ENCODE assay signal across 8 mouse cellular contexts in genomic region chr2:170319533-170320463, GRCm38 (mm10).
A peak's percentile ranks its signal among the peaks of the same experiment; 100 is the strongest.
DNase-seq lines count a peak whose midpoint lies in the region; ATAC-seq and TF ChIP-seq lines count a peak whose summit lies in the region.

No protein-coding gene starts in this region.

- ATAC-seq in hindbrain, embryonic 11.5 days (ENCODE audit: low FRiP score): peak; percentile 44
- ATAC-seq in midbrain, embryonic 11.5 days (ENCODE audit: low FRiP score): peak; percentile 63

- 22% methylated on average over 18 of the region's 20 CpGs for WGBS in heart, adult 2 months
- WGBS in hindbrain, embryonic 11.5 days: 27% methylated on average over 18 of the region's 20 CpGs
- WGBS in midbrain, embryonic 11.5 days: 25% methylated on average over 20 of the region's 20 CpGs

- H3K27me3 ChIP-seq in heart, adult 2 months (ENCODE audit: control insufficient read depth, insufficient read depth, low read length): no peaks in the 10 kb centered on the region
- H3K27me3 ChIP-seq in hindbrain, embryonic 11.5 days (ENCODE audit: control insufficient read depth, insufficient read depth, low read length): no peaks in the 10 kb centered on the region
- no peaks in the 10 kb centered on the region for H3K27me3 ChIP-seq in midbrain, embryonic 11.5 days (ENCODE audit: control insufficient read depth, insufficient read depth, low read length)

- peak overlapping the region; percentile 41 for H3K9ac ChIP-seq in heart, adult 2 months (ENCODE audit: low read depth, low read length)
- peak overlapping the region; percentile 68 for H3K9ac ChIP-seq in hindbrain, embryonic 11.5 days (ENCODE audit: low read depth, low read length)
- peak overlapping the region; percentile 73 for H3K9ac ChIP-seq in midbrain, embryonic 11.5 days (ENCODE audit: low read length)

- peak overlapping the region; percentile 59 for H3K27ac ChIP-seq in heart, adult 2 months
- peak overlapping the region; percentile 68; the same call in 1 of the 2 replicates for H3K27ac ChIP-seq in hindbrain, embryonic 11.5 days (ENCODE audit: low read depth, low read length)
- H3K27ac ChIP-seq in midbrain, embryonic 11.5 days (ENCODE audit: low read depth, low read length): peak overlapping the region; percentile 56; the same call in 1 of the 2 replicates

- peak overlapping the region; percentile 50 for H3K4me2 ChIP-seq in hindbrain, embryonic 11.5 days (replicated peaks; ENCODE audit: low read depth, low read length)
- peak overlapping the region; percentile 63 for H3K4me2 ChIP-seq in midbrain, embryonic 11.5 days

- no peaks in the 10 kb centered on the region for H3K36me3 ChIP-seq in heart, adult 2 months (ENCODE audit: control insufficient read depth, insufficient read depth, low read length)
- H3K36me3 ChIP-seq in hindbrain, embryonic 11.5 days (ENCODE audit: control insufficient read depth, insufficient read depth, low read length): no peaks in the 10 kb centered on the region
- H3K36me3 ChIP-seq in midbrain, embryonic 11.5 days (ENCODE audit: control insufficient read depth, insufficient read depth, low read length): no peaks in the 10 kb centered on the region

- DNase-seq in heart, adult 2 months: no peak
- no peak for DNase-seq in heart, postnatal 25 days (ENCODE audit: low spot score)
- DNase-seq in ZHBTc4 (ENCODE audit: low read depth, low spot score): peak; percentile 68
- DNase-seq in hindbrain, embryonic 11.5 days (ENCODE audit: low spot score): peak; percentile 71
- DNase-seq in midbrain, embryonic 11.5 days (ENCODE audit: low spot score, missing footprints): peak; percentile 91
- DNase-seq in right cerebral cortex, adult 18-20 months: no peak
- DNase-seq in cerebellum, postnatal 4 days (ENCODE audit: low spot score in 2 of 2): no peak
- DNase-seq in B cell, adult 2 months: no peak

- TF ChIP-seq POLR2A in heart, adult 2 months (IDR thresholded peaks at IDR 0.05; ENCODE audit: insufficient read depth, low read depth, low read length): no peak

- no peaks in the 10 kb centered on the region for H3K79me2 ChIP-seq in heart, adult 2 months (replicated peaks; ENCODE audit: control insufficient read depth, insufficient read depth, low read length)

- intact Hi-C loops in heart, adult 2 months (cut with DNase I): loop anchor here (1.0 to 5.0 kb wide), 3 partner anchors 52 to 202 kb away; no protein-coding TSS in a partner anchor
- intact Hi-C loops in heart, postnatal 25 days (cut with DNase I): loop anchor here (2.0 to 5.0 kb wide), 3 partner anchors 72 to 203 kb away; no protein-coding TSS in a partner anchor

- H3K4me1 ChIP-seq in heart, adult 2 months (ENCODE audit: control insufficient read depth, insufficient read depth, low read length): peaks cover 8% of the 10 kb centered on the region
- no peaks in the 10 kb centered on the region for H3K4me1 ChIP-seq in hindbrain, embryonic 11.5 days (replicated peaks; ENCODE audit: control insufficient read depth, insufficient read depth, low read length)
- H3K4me1 ChIP-seq in midbrain, embryonic 11.5 days (ENCODE audit: control insufficient read depth, insufficient read depth, low read length): peaks cover 14% of the 10 kb centered on the region

- H3K4me3 ChIP-seq in heart, adult 2 months: peak overlapping the region; percentile 41
- H3K4me3 ChIP-seq in hindbrain, embryonic 11.5 days (ENCODE audit: low read depth, low read length): peak overlapping the region; percentile 28
- H3K4me3 ChIP-seq in midbrain, embryonic 11.5 days (ENCODE audit: low read depth, low read length): peak overlapping the region; percentile 30

- no peak for TF ChIP-seq CTCF in heart, adult 2 months (IDR thresholded peaks at IDR 0.05)

- TF ChIP-seq EP300 in heart, adult 2 months (IDR thresholded peaks at IDR 0.05; ENCODE audit: insufficient read depth, low read depth, low read length): no peak

- H3K9me3 ChIP-seq in hindbrain, embryonic 11.5 days (ENCODE audit: control insufficient read depth, low read length): no peaks in the 10 kb centered on the region
- no peaks in the 10 kb centered on the region for H3K9me3 ChIP-seq in midbrain, embryonic 11.5 days (ENCODE audit: control insufficient read depth, low read length)

Comparison
In these comparisons a context has a peak if more than half of its experiments do, and no peak if none do; other contexts are left out.
1. DNase-seq: peak in ZHBTc4 (single experiment), hindbrain, embryonic 11.5 days (single experiment) and midbrain, embryonic 11.5 days (single experiment); none in heart, adult 2 months (0 of 2), heart, postnatal 25 days (single experiment), right cerebral cortex, adult 18-20 months (single experiment), cerebellum, postnatal 4 days (0 of 2) and B cell, adult 2 months (0 of 2).
2. Peak in every context shown above with its lines, with median percentiles within 50 percentile points of each other: H3K27ac ChIP-seq, H3K4me3 ChIP-seq and H3K9ac ChIP-seq.